Mouse (Mus musculus) hindbrain, embryonic 10.5 days (tissue): ENCODE measurements around the gene Ehmt2. TPM values are rescaled to one million over a fixed set of nuclear protein-coding genes. Genes with fewer than 3 reads are reported as not detected.

Source experiments
- DNase-seq: peaks from one replicate; pipeline ENCODE4 v3.0.0-alpha.2; 2017; ENCODE audit warnings: low spot score
- H3K27ac ChIP-seq: fragments of 300-500 bp; sonication (generic); 2 replicates; pipeline ENCODE4 v1.5.1; 2016; ENCODE audit warnings: mild to moderate bottlenecking, moderate library complexity
- H3K27me3 ChIP-seq: fragments of 300-500 bp; sonication (generic); 2 replicates; pipeline ENCODE4 v1.6.1; 2016; ENCODE audit warnings: mild to moderate bottlenecking; ENCODE audit not compliant: poor library complexity, insufficient read depth, severe bottlenecking
- H3K36me3 ChIP-seq: fragments of 300-500 bp; sonication (generic); 2 replicates; pipeline ENCODE4 v1.6.1; 2016; ENCODE audit warnings: mild to moderate bottlenecking, moderate library complexity
- H3K4me1 ChIP-seq: fragments of 300-500 bp; sonication (generic); replicated peaks from 2 replicates; pipeline ENCODE4 v1.6.1; 2016; ENCODE audit warnings: mild to moderate bottlenecking
- H3K4me3 ChIP-seq: fragments of 300-500 bp; sonication (generic); 2 replicates; pipeline ENCODE4 v1.5.1; 2016; ENCODE audit warnings: mild to moderate bottlenecking, moderate library complexity
- H3K9me3 ChIP-seq: fragments of 300-500 bp; sonication (generic); 2 replicates; pipeline ENCODE4 v1.6.1; 2016; ENCODE audit warnings: mild to moderate bottlenecking, moderate library complexity
- whole genome bisulfite sequencing: fragments of 180-500 bp; shearing (Covaris S2); methylation state at CpG from one replicate; pipeline ENCODE4 v1.1.7; 2016; 5-methylcytosine and 5-hydroxymethylcytosine counted together
- polyA plus RNA-seq: library from polyadenylated mRNA; unstranded; fragments of >200 nt; fragmentation: Nextera tagmentation; extraction: Ambion mirVana; gene quantifications from 2 replicates; pipeline ENCODE4 v1.2.1, GENCODE M21; 2016

Gene Ehmt2
- 98.2 and 100 TPM in 2 replicates for polyA plus RNA-seq

DNA sequence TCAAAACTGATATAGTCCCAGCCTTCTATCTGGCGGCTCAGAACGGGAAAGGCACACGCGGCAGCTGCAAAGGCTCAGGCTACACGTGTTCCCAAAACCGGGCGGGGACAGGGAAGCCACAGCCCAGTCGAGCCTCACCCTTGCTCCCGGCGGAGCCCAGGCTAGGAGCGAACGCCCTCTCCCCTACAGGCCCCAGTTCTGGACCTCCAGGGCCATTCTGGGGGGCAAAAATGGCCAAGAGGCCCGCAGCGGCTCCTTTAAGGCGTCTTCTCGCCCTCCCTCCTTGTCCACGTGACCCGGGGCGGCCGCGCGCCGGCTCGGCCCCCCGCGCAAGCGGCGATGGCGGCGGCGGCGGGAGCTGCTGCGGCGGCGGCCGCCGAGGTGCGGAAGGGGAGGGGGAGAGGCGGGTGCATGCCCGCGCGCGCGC lies at the start of gene Ehmt2, which contains the start of gene C2:
Ehmt2 (plus strand) TSS at position 310 of the 427 bp plus-strand sequence.
C2 (minus strand) TSS at position 106 of the 427 bp plus-strand sequence.
- Histone ChIP-seq H3K9me3 (peaks cover 4% of the 10 kb centered on the region; the same call in 1 of the 2 replicates), H3K4me3 (peak within 1 kb of the TSS; percentile 99), H3K27me3 (no peaks in the 10 kb centered on the region), H3K4me1 (peaks cover 64% of the 10 kb centered on the region), H3K36me3 (peaks cover 40% of the 10 kb centered on the region), H3K27ac (peak within 1 kb of the TSS; percentile 100)
- WGBS = 0% methylated on average over 38 of the region's 44 CpGs
- DNase-seq = peak; percentile 86

DNA sequence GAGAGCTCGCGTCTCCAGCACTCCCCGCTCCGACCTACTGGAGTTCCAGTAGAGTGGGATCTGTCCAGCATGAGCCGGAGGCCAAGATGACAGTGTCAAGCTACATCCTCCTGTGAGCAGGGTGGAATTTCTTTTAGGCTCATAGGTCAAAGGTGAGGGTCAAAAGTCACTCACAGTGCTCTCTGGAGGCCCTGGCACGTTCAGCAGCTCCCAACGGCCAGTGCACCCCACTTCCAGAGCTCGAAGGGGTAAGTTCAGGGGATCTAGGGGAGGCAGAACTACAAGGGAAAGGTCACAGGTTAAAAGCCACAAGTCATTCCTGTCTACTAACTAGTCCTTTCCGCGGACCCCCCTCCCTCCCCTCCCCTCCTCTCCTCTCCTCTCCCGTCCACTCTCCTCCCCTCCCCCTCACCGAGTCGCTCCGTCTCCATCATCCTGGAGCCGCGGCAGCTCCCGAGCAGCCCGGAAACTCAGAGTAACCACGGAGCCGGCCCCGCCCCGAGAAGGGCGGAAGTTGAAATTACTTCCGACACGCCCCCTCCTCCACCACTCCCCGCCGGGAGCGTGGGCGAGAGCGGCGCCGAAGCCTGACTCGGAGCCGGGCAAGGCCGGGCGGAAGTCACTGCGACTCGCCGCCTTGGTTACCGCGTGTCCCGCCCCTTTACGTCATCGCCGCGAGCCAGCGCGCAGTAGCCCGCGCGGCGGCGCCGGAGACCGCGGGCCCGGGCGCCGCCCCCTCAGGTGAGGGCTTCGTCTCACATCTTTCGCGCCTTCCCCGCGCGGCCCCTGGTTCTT lies 48.4 kb upstream of the Ehmt2 start, which contains the start of the genes Skiv2l and Nelfe:
Skiv2l (minus strand) TSS at position 489 of the 795 bp plus-strand sequence.
Nelfe (plus strand) TSS at position 670 of the 795 bp plus-strand sequence.
- peaks cover 63% of the 10 kb centered on the region for H3K36me3 ChIP-seq

DNA sequence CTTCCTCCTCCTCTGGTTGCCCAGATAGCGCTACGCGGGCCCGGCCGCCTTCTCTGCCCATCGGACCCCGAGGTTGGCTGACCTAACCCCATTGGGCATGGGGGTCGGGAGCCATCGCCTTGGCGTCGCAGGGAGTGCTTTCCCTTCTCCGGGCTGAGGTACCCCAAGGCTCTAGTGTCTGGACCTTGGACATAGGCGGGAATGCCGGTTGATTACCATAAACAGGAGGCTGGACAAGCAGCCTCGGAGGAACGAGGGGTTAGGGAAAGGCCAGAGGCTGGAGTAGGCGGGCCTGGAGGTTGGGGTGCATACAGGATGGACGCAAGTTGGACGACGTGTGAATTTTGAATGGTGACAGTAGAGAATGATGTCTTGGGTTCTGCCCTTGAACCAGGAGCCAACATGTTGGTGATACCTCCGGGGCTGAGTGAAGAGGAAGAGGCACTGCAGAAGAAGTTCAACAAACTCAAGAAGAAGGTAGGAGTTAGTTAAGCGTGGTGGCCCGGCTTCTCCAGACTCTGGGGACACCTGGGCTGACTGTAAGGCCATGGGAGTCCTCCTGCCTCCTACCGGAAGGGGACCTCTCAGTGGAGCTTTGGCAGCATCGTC lies 47.6 kb upstream of the Ehmt2 start:
- H3K27ac ChIP-seq = peak overlapping the region; percentile 86
- no peak for DNase-seq
- peaks cover 63% of the 10 kb centered on the region for H3K36me3 ChIP-seq
- no peaks in the 10 kb centered on the region for H3K9me3 ChIP-seq
- no peaks in the 10 kb centered on the region for H3K27me3 ChIP-seq
- peaks cover 27% of the 10 kb centered on the region for H3K4me1 ChIP-seq
- WGBS = 2% methylated on average over 25 of the region's 25 CpGs
- H3K4me3 ChIP-seq = peak overlapping the region; percentile 72

More for the DNA sequence above, 48.4 kb upstream of the Ehmt2 start, which contains the start of the genes Skiv2l and Nelfe:
- WGBS = under 1% methylated on average over 65 of the region's 65 CpGs
- peak within 1 kb of the TSS; percentile 86 for H3K27ac ChIP-seq
- H3K9me3 ChIP-seq = no peaks in the 10 kb centered on the region
- peak; percentile 98 for DNase-seq
- peaks cover 27% of the 10 kb centered on the region for H3K4me1 ChIP-seq
- peak within 1 kb of the TSS; percentile 72 for H3K4me3 ChIP-seq
- no peaks in the 10 kb centered on the region for H3K27me3 ChIP-seq

DNA sequence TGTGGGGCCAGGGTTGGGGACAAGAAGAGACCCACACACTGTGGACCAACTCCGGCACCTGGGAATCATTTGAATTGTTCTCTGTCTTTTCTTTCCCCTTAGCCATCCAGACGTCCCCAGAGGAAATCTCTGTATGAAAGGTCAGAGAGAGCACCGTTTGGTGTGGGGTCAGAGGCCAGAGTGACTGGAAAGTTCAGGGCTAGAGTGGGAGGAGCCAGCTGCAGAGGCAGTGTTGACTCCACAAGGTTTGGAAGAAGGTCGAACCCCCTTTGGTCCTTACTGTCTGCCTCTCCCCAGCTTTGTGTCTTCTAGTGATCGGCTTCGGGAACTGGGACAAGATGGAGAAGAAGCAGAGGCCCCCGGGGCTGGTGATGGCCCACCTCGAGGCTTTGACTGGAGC lies 44.8 kb upstream of the Ehmt2 start:
- DNase-seq = no peak
- Histone ChIP-seq H3K36me3 (peaks cover 64% of the 10 kb centered on the region), H3K9me3 (no peaks in the 10 kb centered on the region), H3K4me1 (peaks cover 27% of the 10 kb centered on the region), H3K27ac (no peak overlapping the region), H3K27me3 (no peaks in the 10 kb centered on the region), H3K4me3 (no peak overlapping the region)
- WGBS = 69% methylated on average over 8 of the region's 8 CpGs

DNA sequence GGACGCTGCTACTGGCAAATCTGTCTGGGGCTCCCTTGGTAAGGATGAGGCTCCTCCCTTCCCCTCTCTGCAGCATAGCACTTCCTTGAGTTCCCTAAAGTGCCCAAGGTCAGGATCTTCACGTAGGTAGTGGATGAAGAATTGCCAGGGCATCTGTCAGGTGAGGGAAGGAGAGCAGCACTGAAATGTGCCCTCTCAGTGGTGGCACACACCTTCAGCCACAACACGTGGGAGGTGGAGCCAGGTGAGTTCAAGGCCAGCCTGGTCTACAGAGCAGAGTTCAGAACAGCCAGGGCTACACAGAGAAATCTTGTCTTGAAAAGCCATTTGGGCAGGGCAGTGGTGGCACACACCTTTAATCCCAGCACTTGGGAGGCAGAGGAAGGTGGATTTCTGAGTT lies 43.5 kb upstream of the Ehmt2 start:
- no peak for DNase-seq
- H3K27me3 ChIP-seq = no peaks in the 10 kb centered on the region

DNA sequence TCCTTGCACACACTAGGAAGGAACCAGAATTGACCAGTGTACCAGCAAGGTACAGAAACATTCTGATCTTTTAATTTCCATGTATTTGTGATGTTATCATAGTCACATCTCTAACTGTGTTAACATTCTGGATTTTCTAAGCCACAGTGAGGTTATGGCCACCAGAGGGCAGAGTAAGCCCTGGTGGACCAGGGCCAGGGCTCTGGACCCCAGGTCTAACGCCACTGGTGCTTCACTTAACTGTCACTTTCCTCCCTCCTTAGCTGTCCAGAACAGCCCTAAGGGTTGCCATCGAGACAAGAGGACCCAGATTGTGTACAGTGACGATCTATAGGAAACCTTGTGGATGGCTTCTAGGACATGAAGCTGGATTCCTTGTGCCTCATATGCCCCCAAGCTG lies 42.4 kb upstream of the Ehmt2 start:
- H3K4me3 ChIP-seq = no peak overlapping the region
- peak; percentile 45 for DNase-seq
- H3K27me3 ChIP-seq = no peaks in the 10 kb centered on the region
- no peaks in the 10 kb centered on the region for H3K9me3 ChIP-seq
- peaks cover 64% of the 10 kb centered on the region for H3K36me3 ChIP-seq
- H3K4me1 ChIP-seq = peaks cover 15% of the 10 kb centered on the region
- 43% methylated on average over 3 of the region's 3 CpGs for WGBS
- H3K27ac ChIP-seq = no peak overlapping the region

More for the DNA sequence above, 43.5 kb upstream of the Ehmt2 start:
- no peaks in the 10 kb centered on the region for H3K9me3 ChIP-seq
- peaks cover 64% of the 10 kb centered on the region for H3K36me3 ChIP-seq
- WGBS = 87% methylated on average over 3 of the region's 3 CpGs
- H3K4me3 ChIP-seq = no peak overlapping the region
- peaks cover 19% of the 10 kb centered on the region for H3K4me1 ChIP-seq
- no peak overlapping the region for H3K27ac ChIP-seq

DNA sequence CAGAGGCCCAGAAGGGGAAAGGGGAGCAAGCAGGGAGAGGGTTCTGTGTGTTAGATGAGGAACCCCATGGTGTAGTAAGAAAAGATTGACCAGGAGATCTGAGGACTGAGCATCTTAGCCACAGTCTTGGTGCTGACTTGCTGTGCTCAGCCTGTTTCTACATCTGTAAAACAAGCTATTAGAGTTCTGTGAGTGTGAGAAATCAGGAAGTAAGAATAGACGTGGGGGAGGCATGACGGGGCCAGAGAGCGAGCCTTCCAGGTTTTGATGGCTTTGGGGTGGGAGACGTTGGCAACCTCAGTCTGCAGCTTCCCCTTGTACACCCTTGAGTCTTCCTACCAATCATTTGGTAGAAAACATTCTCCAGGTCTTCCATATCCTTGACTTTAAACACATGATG lies 39.6 kb upstream of the Ehmt2 start:
- 84% methylated on average over 4 of the region's 4 CpGs for WGBS

DNA sequence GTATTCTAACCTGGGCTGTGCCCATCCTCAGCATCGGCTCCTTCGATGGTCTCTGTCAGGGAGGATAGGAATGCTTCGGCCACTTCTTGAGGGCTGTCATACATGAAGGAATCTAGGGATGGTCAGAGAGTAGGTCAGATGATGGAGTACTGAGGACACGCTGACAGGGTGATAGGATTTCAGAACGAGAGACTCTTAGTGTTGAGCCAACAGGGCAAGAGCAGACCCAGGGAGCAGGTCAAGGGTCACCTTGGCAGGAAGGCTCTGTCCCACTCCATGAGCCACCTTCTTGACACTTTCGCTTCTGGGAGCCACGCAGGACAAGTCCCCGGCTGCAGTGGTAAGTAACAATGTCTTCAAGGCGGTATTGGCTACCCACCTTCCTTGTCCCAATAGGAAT lies 37.8 kb upstream of the Ehmt2 start:
- H3K27ac ChIP-seq = no peak overlapping the region
- no peak overlapping the region for H3K4me3 ChIP-seq
- 87% methylated on average over 9 of the region's 9 CpGs for WGBS
- no peaks in the 10 kb centered on the region for H3K9me3 ChIP-seq
- no peak for DNase-seq
- H3K27me3 ChIP-seq = peaks cover 6% of the 10 kb centered on the region; the same call in 1 of the 2 replicates
- no peaks in the 10 kb centered on the region for H3K4me1 ChIP-seq
- H3K36me3 ChIP-seq = peaks cover 29% of the 10 kb centered on the region

More for the DNA sequence above, 39.6 kb upstream of the Ehmt2 start:
- no peak overlapping the region for H3K27ac ChIP-seq
- H3K4me1 ChIP-seq = no peaks in the 10 kb centered on the region
- H3K36me3 ChIP-seq = peaks cover 47% of the 10 kb centered on the region
- no peaks in the 10 kb centered on the region for H3K9me3 ChIP-seq
- peaks cover 6% of the 10 kb centered on the region; the same call in 1 of the 2 replicates for H3K27me3 ChIP-seq
- no peak for DNase-seq
- H3K4me3 ChIP-seq = no peak overlapping the region

DNA sequence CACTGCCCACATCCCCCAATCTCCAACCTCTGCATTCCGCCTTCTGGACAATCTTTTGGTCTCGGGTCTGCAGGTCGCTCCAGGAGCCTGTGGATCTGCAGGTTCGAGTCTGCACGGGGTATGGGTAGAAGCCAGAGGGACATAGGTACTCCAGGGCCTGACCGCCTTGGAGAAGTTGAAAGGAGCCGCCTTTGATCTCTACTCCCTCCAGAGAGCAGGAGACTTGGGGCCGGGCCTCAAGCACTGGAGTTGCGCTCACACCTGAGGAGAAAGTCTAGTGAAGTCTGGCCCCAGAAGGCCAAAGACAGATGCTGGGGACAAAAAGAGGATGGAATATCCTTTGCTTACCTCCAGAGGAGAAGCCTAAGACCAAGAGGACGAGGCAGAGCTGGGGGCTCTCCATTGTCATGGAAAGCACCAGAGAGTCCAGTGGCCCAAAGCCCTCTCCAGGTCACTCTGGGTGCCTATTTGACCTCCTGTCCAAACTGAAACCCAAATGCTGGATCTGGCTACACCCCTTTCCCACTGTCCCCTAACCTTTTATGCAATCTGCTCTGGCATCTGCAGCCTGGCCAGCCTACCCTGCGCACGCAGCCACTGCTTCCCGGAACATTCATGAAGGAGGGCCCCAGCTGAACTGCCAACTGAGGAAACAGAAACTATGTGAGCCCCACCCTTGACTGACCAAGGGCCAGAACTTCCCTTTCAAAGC lies 36.4 kb upstream of the Ehmt2 start:
- H3K4me3 ChIP-seq = no peak overlapping the region
- DNase-seq = no peak
- peaks cover 6% of the 10 kb centered on the region; the same call in 1 of the 2 replicates for H3K27me3 ChIP-seq
- H3K4me1 ChIP-seq = no peaks in the 10 kb centered on the region
- WGBS = 73% methylated on average over 13 of the region's 13 CpGs
- no peaks in the 10 kb centered on the region for H3K9me3 ChIP-seq
- H3K27ac ChIP-seq = no peak overlapping the region
- H3K36me3 ChIP-seq = peaks cover 15% of the 10 kb centered on the region

DNA sequence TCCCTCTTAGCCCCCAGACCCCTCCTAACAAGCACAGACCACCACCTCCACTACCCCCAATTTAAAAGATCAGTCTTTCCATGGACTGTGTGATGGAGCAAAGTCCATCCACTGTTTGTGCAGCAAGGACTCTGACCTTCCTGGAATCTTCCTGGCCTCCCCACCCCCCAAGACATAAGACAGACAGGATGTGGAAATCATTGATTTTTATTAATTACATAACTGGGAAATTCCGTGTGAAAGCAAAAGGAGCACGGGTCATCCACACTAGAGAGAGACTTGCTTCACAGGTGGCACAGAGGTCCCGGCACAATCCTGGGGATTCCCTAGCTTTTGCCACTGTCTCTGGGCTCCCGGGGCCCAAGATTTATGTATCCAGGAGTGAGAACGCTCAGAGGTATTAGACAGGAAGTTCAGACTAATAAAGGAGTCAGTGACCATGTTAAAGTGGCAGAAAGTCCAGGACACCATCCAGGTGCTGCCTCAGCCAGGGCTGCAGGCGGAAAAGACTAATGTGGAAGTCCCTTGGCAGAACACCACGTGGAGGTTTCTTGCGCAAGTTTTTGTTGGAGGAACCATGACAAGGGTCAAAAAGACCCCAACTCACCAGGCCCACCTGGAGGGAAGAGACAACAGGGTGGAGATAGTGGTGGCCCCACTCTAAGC lies 35.7 kb upstream of the Ehmt2 start, which contains the start of gene Cfb:
Cfb (minus strand) TSS at position 103 of the 666 bp plus-strand sequence.
- H3K4me1 ChIP-seq = no peaks in the 10 kb centered on the region
- DNase-seq = no peak
- 77% methylated on average over 8 of the region's 8 CpGs for WGBS
- H3K4me3 ChIP-seq = no peak within 1 kb of the TSS
- H3K36me3 ChIP-seq = peaks cover 8% of the 10 kb centered on the region
- no peak within 1 kb of the TSS for H3K27ac ChIP-seq
- H3K9me3 ChIP-seq = no peaks in the 10 kb centered on the region
- H3K27me3 ChIP-seq = peaks cover 6% of the 10 kb centered on the region; the same call in 1 of the 2 replicates

DNA sequence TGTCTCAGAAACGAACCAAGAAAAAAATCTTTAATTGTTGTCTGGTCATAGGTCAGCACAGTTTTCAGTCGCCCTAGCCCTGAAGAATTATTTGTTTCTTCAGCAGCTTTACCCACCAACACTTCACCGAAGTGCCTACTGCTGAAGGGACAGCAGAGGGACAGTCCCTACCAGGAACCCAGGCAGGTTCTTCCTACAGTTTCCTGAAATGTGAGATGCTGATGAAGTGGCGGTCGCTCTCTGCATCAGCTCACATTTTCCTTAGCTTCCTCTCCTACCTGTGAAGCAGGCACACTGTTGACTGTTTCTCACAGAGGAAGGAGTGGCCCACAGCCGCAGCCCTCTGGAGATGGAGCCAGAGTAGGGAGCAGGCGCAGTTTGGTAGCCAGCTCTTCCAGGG lies 32.3 kb upstream of the Ehmt2 start:
- 67% methylated on average over 7 of the region's 7 CpGs for WGBS

DNA sequence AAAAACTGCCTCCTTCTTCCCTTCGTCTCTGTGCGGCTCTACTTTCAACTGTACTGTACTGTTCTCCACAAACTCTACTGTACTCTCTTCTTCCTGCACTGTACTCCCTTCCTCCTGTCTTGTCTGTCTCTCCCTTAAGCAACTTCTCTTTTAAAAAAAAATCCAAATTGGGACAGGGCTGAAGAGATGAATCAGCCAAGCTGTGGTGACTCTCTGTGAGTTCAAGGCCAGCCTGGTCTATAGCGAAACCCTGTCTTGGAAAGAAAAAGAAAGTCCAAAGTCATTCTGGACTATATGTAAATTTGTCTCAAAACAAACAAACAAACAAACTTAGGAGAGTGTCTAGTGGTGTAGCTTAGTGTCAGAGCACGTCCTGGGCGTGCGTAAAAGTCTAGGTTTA lies 23.9 kb upstream of the Ehmt2 start:
- Histone ChIP-seq H3K27ac (no peak overlapping the region), H3K9me3 (no peaks in the 10 kb centered on the region), H3K4me1 (peaks cover under 1% of the 10 kb centered on the region; the same call in 1 of the 2 replicates), H3K4me3 (no peak overlapping the region), H3K27me3 (no peaks in the 10 kb centered on the region), H3K36me3 (no peaks in the 10 kb centered on the region)
- WGBS = 93% methylated on average over 6 of the region's 6 CpGs
- DNase-seq = no peak

More for the DNA sequence above, 32.3 kb upstream of the Ehmt2 start:
- no peak for DNase-seq
- Histone ChIP-seq H3K4me1 (no peaks in the 10 kb centered on the region), H3K27ac (no peak overlapping the region), H3K4me3 (no peak overlapping the region), H3K9me3 (no peaks in the 10 kb centered on the region), H3K36me3 (no peaks in the 10 kb centered on the region), H3K27me3 (peaks cover 6% of the 10 kb centered on the region; the same call in 1 of the 2 replicates)
